Mouse (Mus musculus): Measurements from ENCODE around the gene Olfr150.
"Not testable (repeated sequence)": the region's sequence is repeated elsewhere in the genome, so short reads cannot be mapped to it uniquely, and the experiment has no call there.

Olfr150 gene

DNA sequence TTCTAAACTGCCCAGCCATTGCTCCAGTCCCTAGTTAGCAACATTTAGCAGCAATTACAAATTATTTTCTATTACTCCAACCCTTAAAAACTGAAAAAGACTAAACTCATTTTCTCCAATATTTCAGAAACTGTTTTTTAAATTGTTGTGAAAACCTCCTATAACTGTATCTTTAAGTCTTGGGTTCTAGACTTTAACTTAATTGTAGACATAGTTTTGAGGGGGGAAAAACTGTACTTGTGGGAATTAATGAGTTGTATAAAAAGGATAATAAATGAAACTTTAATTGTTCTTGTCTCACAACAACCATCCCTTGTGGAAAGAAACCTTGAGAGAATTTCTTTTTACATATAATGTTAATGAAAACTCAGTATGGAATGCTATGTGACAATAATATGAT, at the start of gene Olfr150:
Gene Olfr150 (plus strand): TSS at position 301 of the 400 bp plus-strand sequence.
- no peak for DNase-seq (ENCODE audit: inconsistent age in 2 of 2, low spot score in 1 of 2)

GRCm38 (mm10) chr9:39701123-39701522, 29.7 kb upstream of the Olfr150 start:
- DNase-seq (ENCODE audit: inconsistent age in 2 of 2, low spot score in 1 of 2), result not testable (repeated sequence)

- DNase-seq (ENCODE audit: inconsistent age in 2 of 2, low spot score in 1 of 2), result no peak
These were observed 23.8 kb upstream of the Olfr150 start, which contains the start of gene Olfr149 for GRCm38 (mm10) chr9:39707017-39707416. Olfr149 (minus strand) TSS chr9:39707117.

GRCm38 (mm10) chr9:39708958-39709357, 21.8 kb upstream of the Olfr150 start:
- no peak for DNase-seq (ENCODE audit: inconsistent age in 2 of 2, low spot score in 1 of 2)

DNA sequence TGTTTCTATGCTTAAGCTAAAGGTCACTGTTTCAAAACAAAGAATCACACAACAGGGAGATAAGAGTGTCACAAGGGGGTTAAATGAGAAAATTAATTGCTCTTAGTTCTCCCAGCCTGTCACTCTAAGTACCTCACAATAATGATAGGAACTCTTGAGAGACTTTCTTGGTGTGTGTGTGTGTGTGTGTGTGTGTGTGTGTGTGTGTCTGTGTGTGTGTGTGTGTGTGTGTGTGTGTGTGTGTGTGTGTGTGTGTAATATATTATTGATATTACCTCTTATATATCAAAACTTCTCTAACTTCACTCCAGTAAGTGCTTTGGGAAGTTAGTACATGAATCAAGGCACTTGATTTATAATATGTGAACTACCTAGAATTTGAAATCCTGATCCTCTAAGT, 19.7 kb upstream of the Olfr150 start, which contains the start of gene Olfr965:
Gene Olfr965 (plus strand): TSS at position 301 of the 400 bp plus-strand sequence.
- no peak for DNase-seq (ENCODE audit: inconsistent age in 2 of 2, low spot score in 1 of 2)

DNA sequence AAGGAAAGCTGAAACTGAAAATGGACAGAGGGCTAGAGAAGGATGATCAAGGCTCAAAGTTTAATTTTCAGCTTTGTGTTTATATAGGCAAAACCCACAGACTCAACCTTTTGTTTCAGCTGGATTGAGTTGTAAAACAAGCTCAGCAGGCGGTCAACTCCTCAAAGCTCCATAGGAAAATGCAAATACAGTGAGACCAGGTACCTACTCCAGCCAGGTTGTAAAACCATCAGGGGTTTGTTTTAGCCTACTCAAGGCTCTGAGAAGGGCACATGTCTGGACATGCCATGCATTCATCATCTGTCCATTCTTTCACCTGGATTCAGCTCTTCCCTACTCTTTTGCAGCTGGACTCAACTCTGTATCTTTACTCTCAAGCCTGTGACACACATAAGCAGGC, 10.0 kb downstream of the Olfr150 start:
- no peak for DNase-seq (ENCODE audit: inconsistent age in 2 of 2, low spot score in 1 of 2)

DNA sequence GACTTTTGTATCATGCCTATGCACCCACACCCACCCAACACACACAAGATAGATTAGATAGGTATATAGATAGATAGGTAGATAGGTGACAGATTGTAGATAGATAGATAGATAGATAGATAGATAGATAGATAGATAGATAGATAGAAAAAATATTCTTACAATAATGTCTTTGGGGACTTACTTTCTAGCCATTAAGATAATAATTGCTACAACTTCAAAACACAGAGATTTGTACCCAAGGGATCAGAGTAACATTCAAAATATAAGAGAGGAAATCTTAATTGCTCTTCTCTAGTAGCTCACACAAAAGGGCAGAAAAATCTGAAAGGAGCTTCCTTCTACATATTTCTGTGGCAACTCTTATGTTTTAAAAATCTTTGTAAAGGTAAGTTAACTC, 15.2 kb downstream of the Olfr150 start, which contains the start of gene Olfr967:
Gene Olfr967 (plus strand): TSS at position 301 of the 400 bp plus-strand sequence.
- DNase-seq (ENCODE audit: inconsistent age in 2 of 2, low spot score in 1 of 2), result no peak

DNA sequence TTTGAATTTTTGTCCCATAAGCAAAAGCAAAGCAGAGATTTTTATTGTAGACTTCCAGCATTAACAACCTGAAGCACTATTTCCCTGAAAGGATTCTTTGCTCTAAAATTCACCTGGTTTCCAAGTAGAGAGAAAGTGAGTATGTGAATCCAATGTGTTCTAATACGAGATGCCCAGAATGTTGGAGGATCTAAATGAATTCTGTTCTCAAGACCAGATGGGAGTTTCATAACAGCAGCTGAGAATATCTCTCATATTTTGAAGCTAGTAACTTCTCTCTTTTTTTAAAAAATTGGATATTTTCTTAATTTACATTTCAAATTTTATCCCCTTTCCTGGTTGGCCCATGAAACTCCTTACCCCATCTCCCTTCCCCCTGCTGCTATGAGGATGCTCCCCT, 15.7 kb downstream of the Olfr150 start:
- no peak for DNase-seq (ENCODE audit: inconsistent age in 2 of 2, low spot score in 1 of 2)

DNA sequence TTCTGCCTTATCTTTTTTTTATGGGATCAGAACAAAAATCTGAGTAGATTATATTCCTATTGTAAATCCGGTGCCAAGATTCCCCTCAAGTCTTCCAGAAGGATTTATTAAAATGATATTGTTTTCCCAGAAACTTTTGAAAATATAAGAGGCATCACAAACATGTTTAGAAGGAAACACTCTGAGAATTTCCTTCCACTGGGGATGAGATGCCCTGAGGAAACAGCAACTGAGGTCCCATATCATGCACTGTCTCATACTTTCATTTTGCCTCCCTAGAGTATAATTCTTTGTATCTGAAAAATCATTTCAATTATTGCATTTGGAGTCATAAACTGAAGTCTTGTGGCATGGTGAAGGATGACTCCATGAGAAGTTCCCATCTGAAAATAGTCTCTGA, 52.4 kb downstream of the Olfr150 start, which contains the start of gene Olfr968:
Gene Olfr968 (minus strand): TSS at position 101 of the 400 bp plus-strand sequence.
- no peak for DNase-seq (ENCODE audit: inconsistent age in 2 of 2, low spot score in 1 of 2)
